Mouse (Mus musculus): ENCODE data around the gene Rtp2.

GRCm38 (mm10) chr16:23932294-23932693, at the start of gene Rtp2:
- TF ChIP-seq CTCF (IDR thresholded peaks at IDR 0.05; ENCODE audit: low read depth) (no peak), EP300 (optimal IDR thresholded peaks at IDR 0.05) (no peak)

Data from stomach, postnatal 0 days (tissue).